ENCODE assay signal across 11 mouse cellular contexts in genomic region chr5:7911975-7912374, GRCm38 (mm10). TPM values are rescaled to one million over a fixed set of nuclear protein-coding genes. Genes with fewer than 3 reads are reported as not detected.
DNase-seq lines count a peak whose midpoint lies in the region; ATAC-seq and TF ChIP-seq lines count a peak whose summit lies in the region.
"Had no signal": no experiment of that assay in that cellular context is flagged by ENCODE, and none has a peak within 500 bp of the region (broad histone marks: within the 10 kb centered on the region; RNA-seq: fewer than 3 reads in every experiment).

No protein-coding gene starts in this region.

- no peak overlapping the region for H3K4me3 ChIP-seq in liver, postnatal 0 days (ENCODE audit: low read depth, low read length)
- H3K4me3 ChIP-seq in liver, embryonic 12.5 days, result no peak overlapping the region
- H3K4me3 ChIP-seq in brown adipose tissue, adult 24 weeks (ENCODE audit: insufficient read depth, low read depth, low read length), result no peak overlapping the region
- H3K4me3 ChIP-seq: erythroblast, embryonic 14.5 days had no signal

- H3K4me1 ChIP-seq in liver, postnatal 0 days (ENCODE audit: insufficient read depth), result no peaks in the 10 kb centered on the region
- H3K4me1 ChIP-seq in liver, embryonic 12.5 days, result no peaks in the 10 kb centered on the region
- H3K4me1 ChIP-seq in brown adipose tissue, adult 24 weeks (ENCODE audit: control insufficient read depth, insufficient read depth, insufficient read length, low read length), result peaks cover 2% of the 10 kb centered on the region; the same call in 1 of the 2 replicates

- no peak for TF ChIP-seq EP300 in liver, postnatal 0 days (IDR thresholded peaks at IDR 0.05; ENCODE audit: low read depth)

- no peaks in the 10 kb centered on the region; the same call in 1 of the 2 replicates for H3K9me3 ChIP-seq in liver, postnatal 0 days (ENCODE audit: low read length)
- H3K9me3 ChIP-seq in liver, embryonic 12.5 days (replicated peaks), result no peaks in the 10 kb centered on the region

- peak; percentile 50 for TF ChIP-seq CTCF in liver, postnatal 0 days (IDR thresholded peaks at IDR 0.05; ENCODE audit: low read depth)

- DNase-seq in gastrocnemius, adult 18-20 months (ENCODE audit: low spot score), result peak; percentile 14
- DNase-seq in gastrocnemius, postnatal 10 days, result no peak
- DNase-seq in liver, postnatal 0 days, result peak; percentile 18
- peak; percentile 19 for DNase-seq in retina, embryonic 14.5 days (ENCODE audit: low spot score)
- no peak for DNase-seq in right cerebral cortex, postnatal 14 days
- DNase-seq: cerebellum, adult 8-10 months; lung, postnatal 14 days had no signal

- no peaks in the 10 kb centered on the region for H3K36me3 ChIP-seq in liver, postnatal 0 days (replicated peaks; ENCODE audit: insufficient read depth, low read length)
- no peaks in the 10 kb centered on the region for H3K36me3 ChIP-seq in liver, embryonic 12.5 days

- no peak overlapping the region for H3K9ac ChIP-seq in liver, postnatal 0 days (replicated peaks)
- no peak overlapping the region for H3K9ac ChIP-seq in liver, embryonic 12.5 days

- H3K4me2 ChIP-seq in liver, postnatal 0 days (ENCODE audit: low read depth, low read length), result no peak overlapping the region
- H3K4me2 ChIP-seq in liver, embryonic 12.5 days, result no peak overlapping the region

- H3K27ac ChIP-seq in liver, postnatal 0 days (ENCODE audit: low read depth), result no peak overlapping the region
- H3K27ac ChIP-seq in liver, embryonic 12.5 days, result no peak overlapping the region
- H3K27ac ChIP-seq in brown adipose tissue, adult 24 weeks (replicated peaks; ENCODE audit: low read depth, low read length), result peak overlapping the region; percentile 70

- WGBS in liver, postnatal 0 days (ENCODE audit: insufficient replicate concordance), result 62% methylated on average over 3 of the region's 3 CpGs
- 61% methylated on average over 3 of the region's 3 CpGs for WGBS in liver, embryonic 12.5 days (ENCODE audit: insufficient replicate concordance)

- no peaks in the 10 kb centered on the region for H3K27me3 ChIP-seq in liver, postnatal 0 days (ENCODE audit: insufficient read depth, low read length)
- no peaks in the 10 kb centered on the region for H3K27me3 ChIP-seq in liver, embryonic 12.5 days (replicated peaks)

- ATAC-seq in liver, postnatal 0 days, result no peak
- ATAC-seq in liver, embryonic 12.5 days, result no peak
- ATAC-seq: midbrain, embryonic 16.5 days had no signal

RNA-seq across cellular contexts. Expression of gene Steap4, which starts 48.3 kb away (rescaled TPM):
- total RNA-seq in gastrocnemius, adult 18-20 months (2021), result 10 to 100 TPM; 16.0 to 20.6 TPM
- 10 to 100 TPM; 36.6 to 36.8 TPM for total RNA-seq in gastrocnemius, postnatal 10 days (2021)
- polyA plus RNA-seq in liver, postnatal 0 days (2015; fragmentation: Nextera tagmentation; extraction: Ambion mirVana), result 15.5 and 18.4 TPM in 2 replicates
- 0.44 and 0.61 TPM in 2 replicates for polyA plus RNA-seq in liver, embryonic 12.5 days (2016; fragmentation: Nextera tagmentation; extraction: Ambion mirVana)
- 63.4 and 127 TPM in 2 replicates for polyA plus RNA-seq in brown adipose tissue, adult 24 weeks (2012; ENCODE audit: insufficient read depth, insufficient read length, missing spikeins)

Comparison
In these comparisons a context has a peak if more than half of its experiments do, and no peak if none do; other contexts are left out.
1. DNase-seq: peak in gastrocnemius, adult 18-20 months (single experiment), liver, postnatal 0 days (single experiment) and retina, embryonic 14.5 days (single experiment); none in gastrocnemius, postnatal 10 days (single experiment) and right cerebral cortex, postnatal 14 days (single experiment).
2. RNA of gene Steap4, which starts 48.3 kb away (polyA plus RNA-seq): 63.4 to 127 TPM in brown adipose tissue, adult 24 weeks and 15.5 to 18.4 TPM in liver, postnatal 0 days; 0.44 to 0.61 TPM in liver, embryonic 12.5 days; every median in the first group is over 10 times any median in the second.